Mouse (Mus musculus) liver, embryonic 15.5 days (tissue): ENCODE measurements around the gene Scgb2b7. TPM values are rescaled to one million over a fixed set of nuclear protein-coding genes. Genes with fewer than 3 reads are reported as not detected.
"Not testable (repeated sequence)": the region's sequence is repeated elsewhere in the genome, so short reads cannot be mapped to it uniquely, and the experiment has no call there.

Experiments
- ATAC-seq: fragments of 200-750 bp; cut with Nextera tagmentation; 2 replicates; pipeline ENCODE4 v1.8.0; 2017; ENCODE audit warnings: moderate number of reproducible peaks, mild to moderate bottlenecking, moderate library complexity; ENCODE audit not compliant: insufficient read depth
- H3K27ac ChIP-seq: fragments of 300-500 bp; sonication (generic); replicated peaks from 2 replicates; pipeline ENCODE4 v1.5.1; 2015; ENCODE audit warnings: mild to moderate bottlenecking, inconsistent platforms
- H3K27me3 ChIP-seq: fragments of 300-500 bp; sonication (generic); 2 replicates; pipeline ENCODE4 v1.6.1; 2015; ENCODE audit warnings: mild to moderate bottlenecking, inconsistent platforms
- H3K36me3 ChIP-seq: fragments of 300-500 bp; sonication (generic); replicated peaks from 2 replicates; pipeline ENCODE4 v1.6.1; 2015; ENCODE audit warnings: moderate library complexity, mild to moderate bottlenecking, inconsistent platforms
- H3K4me1 ChIP-seq: fragments of 300-500 bp; sonication (generic); replicated peaks from 2 replicates; pipeline ENCODE4 v1.6.1; 2015; ENCODE audit warnings: inconsistent platforms
- H3K4me2 ChIP-seq: fragments of 300-500 bp; sonication (generic); 2 replicates; pipeline ENCODE4 v1.6.1; 2015; ENCODE audit warnings: moderate library complexity, mild to moderate bottlenecking, inconsistent platforms
- H3K4me3 ChIP-seq: fragments of 300-500 bp; sonication (generic); replicated peaks from 2 replicates; pipeline ENCODE4 v1.5.1; 2015; ENCODE audit warnings: mild to moderate bottlenecking, inconsistent platforms
- H3K9ac ChIP-seq: fragments of 300-500 bp; sonication (generic); 2 replicates; pipeline ENCODE4 v1.6.1; 2015; ENCODE audit warnings: moderate library complexity, mild to moderate bottlenecking, inconsistent platforms
- H3K9me3 ChIP-seq: fragments of 300-500 bp; sonication (generic); replicated peaks from 2 replicates; pipeline ENCODE4 v1.6.1; 2016; ENCODE audit warnings: inconsistent platforms
- WGBS: fragments of 180-500 bp; shearing (Covaris S2); methylation state at CpG from one replicate; pipeline ENCODE4 v1.1.7; 2015; ENCODE audit warnings: mixed read lengths; ENCODE audit not compliant: insufficient replicate concordance; 5-methylcytosine and 5-hydroxymethylcytosine counted together
- polyA plus RNA-seq: library from polyadenylated mRNA; unstranded; fragments of >200 nt; fragmentation: Nextera tagmentation; extraction: Ambion mirVana; gene quantifications from 2 replicates; pipeline ENCODE4 v1.2.1, GENCODE M21; 2015

The Scgb2b7 gene
- polyA plus RNA-seq, result not detected in 2 replicates

GRCm38 (mm10) chr7:31705657-31706056, at the start of gene Scgb2b7:
TSS of gene Scgb2b7 (minus strand) at chr7:31705757.
- not testable (repeated sequence) for H3K4me3 ChIP-seq, H3K27me3 ChIP-seq, H3K27ac ChIP-seq, H3K36me3 ChIP-seq, H3K9me3 ChIP-seq, ATAC-seq, H3K4me1 ChIP-seq, H3K4me2 ChIP-seq, H3K9ac ChIP-seq

DNA sequence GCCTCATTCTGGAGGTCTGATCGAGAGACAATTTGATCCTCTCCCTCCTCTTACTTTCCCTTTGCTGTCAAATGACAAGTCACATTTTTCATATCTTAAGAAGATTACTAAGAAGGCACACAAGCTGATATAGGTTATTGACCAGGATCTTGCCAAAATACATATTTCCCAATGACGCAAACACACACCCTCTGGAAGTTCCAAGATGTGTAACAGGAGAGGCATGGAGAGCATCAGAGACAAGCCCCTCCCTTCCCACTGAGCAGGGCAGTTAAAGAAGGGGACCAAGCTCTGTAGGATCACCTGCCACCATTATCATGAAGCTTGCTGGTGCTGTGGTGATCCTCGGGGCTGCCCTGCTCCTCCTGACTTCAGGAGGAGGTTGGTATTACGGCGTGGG, 6.8 kb upstream of the Scgb2b7 start, which contains the start of gene Scgb1b7:
Scgb1b7 (plus strand) TSS at position 301 of the 400 bp plus-strand sequence.
- H3K9ac ChIP-seq, H3K36me3 ChIP-seq, H3K4me2 ChIP-seq, ATAC-seq, H3K27me3 ChIP-seq, H3K27ac ChIP-seq, H3K9me3 ChIP-seq, H3K4me1 ChIP-seq, H3K4me3 ChIP-seq: not testable (repeated sequence)
- WGBS, result 53% methylated on average over 4 of the region's 5 CpGs

Other genes starting within 250 kb of the Scgb2b7 start
- not detected in 2 replicates for gene Scgb1b7, start 6.9 kb upstream of the Scgb2b7 start, polyA plus RNA-seq